Mouse (Mus musculus): ENCODE data around the gene Daam1.
A peak's percentile ranks its signal among the peaks of the same experiment; 100 is the strongest.

The Daam1 gene

DNA sequence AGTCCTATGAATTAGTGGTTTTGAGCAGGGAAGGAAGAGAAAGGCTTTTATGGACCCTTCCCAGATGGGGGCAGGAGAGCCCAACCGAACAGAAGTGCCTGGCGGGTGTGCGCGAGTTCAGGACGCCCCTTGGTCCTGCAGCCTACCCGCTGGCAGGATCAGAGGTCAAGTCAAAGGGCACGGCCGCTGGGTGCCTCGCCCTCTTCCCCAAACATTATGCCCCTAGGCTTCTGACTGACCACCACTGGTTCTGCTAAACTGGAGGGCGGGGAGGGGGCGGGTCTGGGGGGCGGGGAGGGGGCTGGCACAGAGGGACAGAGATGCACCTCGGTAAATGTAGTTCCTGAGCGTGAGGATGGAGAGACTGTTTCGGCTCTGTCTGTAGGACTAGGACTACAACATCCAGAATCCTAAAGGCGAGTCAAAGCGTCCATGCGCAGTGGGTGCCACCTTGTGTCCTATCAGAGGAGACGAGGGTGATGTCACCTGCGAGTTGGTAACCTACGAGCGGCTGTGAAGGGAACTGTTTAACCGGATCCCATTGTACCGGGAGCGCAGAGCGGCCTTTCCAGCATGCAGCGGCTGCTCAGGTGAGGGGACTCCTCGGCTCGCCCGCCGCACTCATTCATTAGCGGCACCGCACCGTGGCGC lies at the start of gene Daam1:
Gene Daam1 (plus strand): TSS at position 472 of the 651 bp plus-strand sequence.
- DNase-seq (ENCODE audit: low read depth in 1 of 2, low spot score in 2 of 2): peak; percentile 80 to 84

DNA sequence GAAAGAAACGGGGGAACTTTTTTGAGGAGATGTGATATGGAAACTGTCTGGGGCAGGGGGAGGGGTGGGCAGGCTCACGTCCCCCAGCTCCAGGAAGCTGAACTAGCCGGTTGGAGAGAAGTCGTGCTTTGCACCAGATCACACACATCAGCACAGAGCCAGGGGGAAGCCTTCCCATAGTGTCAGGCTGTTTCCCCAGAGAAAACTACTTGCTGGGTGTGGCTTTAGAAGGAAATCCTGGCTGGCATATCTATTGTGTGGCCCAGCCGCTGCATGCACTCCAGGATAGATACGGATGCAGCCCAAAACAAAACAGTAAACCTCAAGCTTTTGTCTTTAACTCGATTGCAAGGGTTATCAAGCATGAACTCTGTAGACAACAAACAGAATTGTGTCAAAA lies 49.7 kb upstream of the Daam1 start:
- DNase-seq (ENCODE audit: low read depth in 1 of 2, low spot score in 2 of 2): no peak

DNA sequence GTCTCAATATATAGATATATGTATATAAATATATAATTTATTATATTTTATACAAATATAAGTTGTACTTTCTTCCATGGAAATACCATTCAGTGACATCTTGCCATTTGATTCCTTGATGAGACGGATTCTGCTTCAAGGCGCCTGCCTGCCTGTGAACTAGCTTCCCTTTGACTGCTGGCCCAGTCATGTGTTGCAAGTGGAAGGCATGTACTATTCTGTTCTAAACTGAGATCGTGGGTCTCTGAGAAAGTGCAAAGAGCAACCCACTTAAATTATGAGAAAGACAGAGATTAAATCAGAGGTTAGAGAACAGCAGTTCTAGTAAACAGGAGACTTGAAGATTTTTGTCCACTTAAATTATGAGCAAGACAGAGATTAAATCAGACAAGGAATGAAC lies 46.9 kb upstream of the Daam1 start:
- DNase-seq (ENCODE audit: low read depth in 1 of 2, low spot score in 2 of 2): no peak

DNA sequence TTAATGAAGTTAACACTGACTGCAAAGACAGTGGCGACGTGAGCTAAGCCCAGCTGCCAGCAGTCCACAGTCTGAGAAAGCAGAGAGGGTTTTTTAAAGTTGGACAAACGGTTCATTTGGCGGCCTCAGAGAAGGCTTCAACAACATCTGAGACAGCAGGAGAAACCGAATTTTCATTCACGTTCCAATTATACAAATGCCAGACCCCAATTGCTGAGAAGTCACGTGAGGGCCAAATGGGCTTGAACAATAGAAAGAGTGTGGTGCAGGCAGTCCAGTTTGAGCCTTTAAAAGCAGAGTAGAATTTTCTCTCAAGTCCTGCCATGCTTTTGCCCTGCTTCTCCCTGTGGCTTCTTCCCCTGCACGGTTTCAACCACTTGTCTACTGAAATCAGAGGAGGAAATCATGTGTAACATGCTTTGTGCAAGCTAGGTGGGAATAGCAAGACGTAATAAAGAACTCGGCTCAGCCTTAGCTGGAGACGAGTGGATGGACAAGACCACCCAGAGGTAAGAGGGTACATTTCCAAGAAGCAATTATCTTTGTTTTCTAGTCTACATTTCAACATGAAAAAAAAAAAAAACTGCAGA lies 46.1 kb upstream of the Daam1 start:
- DNase-seq (ENCODE audit: low read depth in 1 of 2, low spot score in 2 of 2): no peak

DNA sequence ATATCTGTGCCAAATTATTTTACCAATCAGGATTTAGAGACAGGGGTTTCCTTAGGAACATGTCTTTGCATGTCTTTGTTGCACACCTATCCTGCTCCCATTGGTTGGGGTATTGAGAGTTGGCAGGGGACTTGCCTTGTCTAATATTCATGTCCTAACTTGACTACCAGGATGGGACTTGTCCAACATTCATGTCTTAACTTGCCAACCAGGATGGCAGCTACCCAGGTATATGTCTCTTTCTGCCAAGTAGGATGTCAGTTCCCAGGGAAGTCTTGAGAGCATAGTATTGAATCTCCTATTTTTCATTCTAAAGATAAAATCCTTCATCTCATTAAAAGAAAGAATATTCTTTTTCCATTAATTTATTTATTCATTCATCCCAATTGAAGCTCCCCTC lies 44.4 kb upstream of the Daam1 start:
- no peak for DNase-seq (ENCODE audit: low read depth in 1 of 2, low spot score in 2 of 2)

DNA sequence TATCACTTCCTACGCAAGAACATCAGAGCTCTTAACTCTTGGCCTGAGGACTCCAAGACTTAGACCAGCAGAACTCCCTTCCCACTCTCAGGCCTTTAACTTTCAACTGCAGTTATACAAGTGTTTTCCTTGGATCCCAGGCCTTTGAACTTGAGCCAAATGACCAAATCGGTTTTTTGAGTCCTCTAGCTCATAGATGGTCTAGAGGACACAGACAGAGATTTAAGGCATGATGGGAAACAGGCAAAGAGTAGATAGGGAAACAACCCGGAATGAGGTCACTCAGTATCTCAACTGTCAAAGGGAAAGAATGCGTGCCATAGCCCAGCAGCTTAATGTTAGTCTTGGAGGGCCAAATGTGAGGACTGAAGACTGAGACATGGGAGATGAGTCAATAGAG lies 42.1 kb upstream of the Daam1 start:
- DNase-seq (ENCODE audit: low read depth in 1 of 2, low spot score in 2 of 2): no peak

DNA sequence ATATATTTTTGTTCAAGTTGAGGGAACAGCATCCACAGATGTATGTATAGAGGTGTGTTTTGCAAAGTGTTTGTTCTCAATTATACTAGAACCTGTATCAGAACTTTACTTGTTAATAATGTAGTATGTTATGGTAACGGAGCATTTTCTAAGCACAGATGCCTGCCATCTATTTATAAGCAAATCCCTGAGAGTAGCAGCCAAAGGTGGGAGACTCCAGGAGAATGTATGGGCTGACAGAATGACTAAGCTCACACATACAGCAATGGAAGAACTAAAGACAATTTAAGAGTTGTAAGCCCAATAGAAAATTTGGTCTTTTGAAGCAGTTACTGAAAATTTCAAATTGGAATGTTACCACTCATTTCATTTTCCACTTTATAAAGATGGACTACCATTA lies 40.3 kb upstream of the Daam1 start:
- no peak for DNase-seq (ENCODE audit: low read depth in 1 of 2, low spot score in 2 of 2)

DNA sequence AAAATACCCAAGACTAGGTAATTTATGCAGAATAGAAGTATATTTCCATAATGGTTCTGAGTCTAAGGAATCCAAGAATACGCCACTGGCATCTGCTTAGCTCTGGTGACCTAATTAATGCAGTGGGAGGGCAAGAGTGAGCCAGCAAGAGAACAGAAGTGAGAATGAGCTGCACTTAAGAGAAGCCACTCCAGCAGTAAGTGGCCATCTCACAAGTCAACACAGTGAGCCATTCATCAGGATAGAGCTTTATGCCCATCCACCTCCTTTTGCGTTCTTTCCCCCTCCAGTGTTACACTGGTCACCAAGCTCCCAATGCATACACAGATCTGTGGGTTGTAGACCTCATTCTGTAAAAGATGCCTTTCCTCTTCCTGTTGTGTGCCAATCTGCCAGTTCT lies 37.8 kb upstream of the Daam1 start:
- DNase-seq (ENCODE audit: low read depth in 1 of 2, low spot score in 2 of 2): no peak

DNA sequence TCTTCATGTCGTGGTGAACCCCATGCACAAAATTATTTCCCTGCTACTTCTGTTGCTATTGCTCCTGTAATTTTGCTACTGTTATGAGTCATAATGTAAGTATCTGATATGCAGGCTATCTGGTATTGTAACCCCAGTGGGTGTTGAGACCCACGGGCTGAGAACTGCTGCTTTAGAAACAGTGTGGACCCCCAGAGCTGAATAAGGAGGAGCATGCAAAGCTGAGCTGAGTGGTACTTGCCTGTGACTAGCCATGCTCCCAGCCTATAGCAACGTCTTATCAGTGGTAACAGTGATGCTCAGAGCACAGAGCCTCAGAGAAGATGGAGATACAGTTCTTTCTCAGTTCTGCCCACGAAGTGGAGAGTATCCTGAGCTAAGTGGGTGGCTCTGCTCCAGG lies 35.3 kb upstream of the Daam1 start:
- no peak for DNase-seq (ENCODE audit: low read depth in 1 of 2, low spot score in 2 of 2)

DNA sequence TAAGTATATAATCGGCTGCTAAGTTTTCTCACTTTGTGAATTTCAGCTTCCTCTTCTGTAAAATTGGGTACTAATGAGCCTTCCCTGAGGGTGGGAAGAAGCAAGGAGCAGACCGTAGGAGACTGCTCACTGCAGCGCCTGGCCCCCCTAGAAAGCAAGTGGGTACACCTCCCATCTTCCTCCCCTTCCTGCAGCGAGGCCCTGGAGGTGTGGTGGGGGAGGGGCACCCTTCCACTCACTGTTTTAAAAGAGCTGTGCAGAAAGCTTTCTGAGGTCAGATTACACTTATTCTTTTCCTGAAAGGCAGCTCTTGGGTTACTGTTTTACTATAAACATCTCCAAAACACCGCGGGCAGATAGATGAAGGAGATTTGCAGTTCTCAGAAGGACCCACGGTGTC lies 34.4 kb upstream of the Daam1 start:
- no peak for DNase-seq (ENCODE audit: low read depth in 1 of 2, low spot score in 2 of 2)

DNA sequence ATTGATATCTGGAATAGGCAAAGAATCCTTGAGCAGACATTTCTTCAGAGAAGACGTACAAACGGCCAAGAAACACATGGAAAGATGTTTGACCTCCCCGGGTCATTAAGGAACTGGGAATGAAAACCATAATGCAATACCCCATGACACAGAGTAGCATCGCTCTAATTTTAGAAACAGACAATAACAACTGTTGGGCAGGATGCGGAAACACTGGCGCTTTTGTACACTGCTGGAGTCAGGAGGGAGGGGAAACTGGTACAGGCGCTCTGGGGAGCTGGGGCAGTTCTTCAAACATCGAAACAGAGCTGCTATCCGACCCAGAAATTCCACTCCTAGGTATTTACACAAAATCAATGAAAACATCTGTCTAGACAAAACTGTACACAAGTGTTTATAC lies 23.6 kb upstream of the Daam1 start:
- DNase-seq (ENCODE audit: low read depth in 1 of 2, low spot score in 2 of 2): no peak

DNA sequence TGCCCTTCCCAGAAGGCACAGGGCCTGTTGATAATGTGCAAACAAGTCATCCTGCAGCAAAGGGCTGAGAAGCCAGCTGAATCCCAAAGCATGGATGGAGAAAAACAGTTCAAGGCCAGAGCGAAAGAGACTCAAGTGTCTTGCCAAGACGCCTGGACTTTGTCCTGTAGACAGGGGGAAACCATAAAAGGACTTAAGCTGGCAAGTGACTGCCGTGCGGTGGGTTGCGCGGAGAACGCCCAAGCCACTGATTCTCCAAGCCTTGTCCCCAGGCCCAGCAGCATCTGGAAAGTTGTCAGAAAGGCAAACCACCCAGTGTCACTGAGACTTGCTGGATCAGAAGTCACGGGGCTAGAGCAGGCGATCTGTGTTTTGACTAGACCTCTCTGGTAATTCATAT lies 22.2 kb upstream of the Daam1 start:
- DNase-seq (ENCODE audit: low read depth in 1 of 2, low spot score in 2 of 2): no peak

DNA sequence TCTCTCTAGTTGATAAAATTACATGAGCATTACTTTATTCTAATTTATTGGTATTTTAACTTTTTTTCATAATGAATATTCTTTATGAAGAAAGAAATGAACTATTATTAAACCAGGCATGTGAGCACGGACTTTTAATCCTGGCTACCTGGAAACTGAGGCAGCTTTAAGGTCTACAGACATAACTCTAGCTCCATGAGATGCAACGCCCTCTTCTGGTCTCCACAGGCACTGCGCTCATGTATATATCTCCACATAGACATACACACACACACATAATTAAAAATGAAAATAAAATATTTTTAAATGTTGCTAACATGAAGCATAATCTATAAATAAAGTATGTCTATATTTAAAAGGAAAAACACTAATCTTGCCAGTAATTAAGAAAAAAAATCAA lies 21.3 kb upstream of the Daam1 start:
- no peak for DNase-seq (ENCODE audit: low read depth in 1 of 2, low spot score in 2 of 2)

DNA sequence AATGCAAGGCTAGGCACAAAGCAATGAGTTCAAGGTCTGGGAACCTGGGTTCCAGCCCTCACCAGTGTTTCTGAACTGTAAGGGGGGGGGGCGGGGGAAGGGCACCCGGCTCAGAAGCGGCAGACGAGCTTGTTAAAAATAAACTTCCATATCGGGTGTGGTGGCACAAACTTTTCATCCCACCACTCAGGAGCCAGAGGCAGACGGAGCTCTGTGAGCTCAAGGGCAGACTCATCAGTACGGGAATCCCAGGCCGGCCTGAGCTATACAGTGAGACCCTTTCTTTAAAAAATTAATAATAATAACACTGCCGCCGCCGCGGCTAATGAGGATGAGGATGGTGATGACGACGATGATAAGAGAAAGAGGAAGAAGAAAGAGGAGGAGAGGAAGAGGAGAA lies 18.3 kb upstream of the Daam1 start:
- DNase-seq (ENCODE audit: low read depth in 1 of 2, low spot score in 2 of 2): no peak

DNA sequence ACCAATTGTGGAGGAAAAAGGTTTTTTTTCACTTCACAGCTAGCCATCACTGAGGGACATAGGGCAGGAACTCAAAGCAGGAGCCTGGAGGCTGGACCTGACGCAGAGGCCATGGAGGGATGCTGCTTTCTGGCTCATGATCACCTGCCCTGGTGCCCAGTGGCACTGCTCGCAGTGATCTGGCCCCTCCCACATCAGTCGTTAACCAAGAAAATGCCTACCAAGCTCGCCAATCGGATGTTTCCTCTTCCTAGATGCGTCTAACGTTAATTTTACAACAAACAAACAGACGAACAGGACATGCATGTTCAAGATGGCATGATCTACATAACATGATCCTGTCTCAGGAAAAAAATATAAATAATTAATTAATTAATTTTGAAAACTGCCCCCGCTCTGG lies 17.6 kb upstream of the Daam1 start:
- no peak for DNase-seq (ENCODE audit: low read depth in 1 of 2, low spot score in 2 of 2)

DNA sequence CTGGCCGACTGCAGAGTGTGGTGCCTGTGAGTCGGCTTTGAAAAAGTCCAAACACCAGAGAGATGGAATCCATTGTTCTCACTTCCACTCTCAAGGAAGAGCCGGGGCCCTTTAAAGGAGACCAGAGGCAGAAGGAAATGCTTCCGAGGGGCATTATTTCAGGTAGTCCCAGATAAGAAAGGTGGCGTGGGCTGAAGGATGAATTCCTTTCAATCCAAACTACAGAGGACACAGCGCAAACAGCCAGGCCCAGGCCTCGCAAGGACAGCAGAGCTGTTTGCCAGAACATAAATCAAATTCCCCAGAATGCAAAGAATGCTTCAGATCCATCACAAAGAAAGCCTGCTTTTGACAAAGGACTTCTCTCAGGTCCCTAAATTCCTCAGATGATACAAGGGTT lies 17.1 kb upstream of the Daam1 start:
- DNase-seq (ENCODE audit: low read depth in 1 of 2, low spot score in 2 of 2): no peak

DNA sequence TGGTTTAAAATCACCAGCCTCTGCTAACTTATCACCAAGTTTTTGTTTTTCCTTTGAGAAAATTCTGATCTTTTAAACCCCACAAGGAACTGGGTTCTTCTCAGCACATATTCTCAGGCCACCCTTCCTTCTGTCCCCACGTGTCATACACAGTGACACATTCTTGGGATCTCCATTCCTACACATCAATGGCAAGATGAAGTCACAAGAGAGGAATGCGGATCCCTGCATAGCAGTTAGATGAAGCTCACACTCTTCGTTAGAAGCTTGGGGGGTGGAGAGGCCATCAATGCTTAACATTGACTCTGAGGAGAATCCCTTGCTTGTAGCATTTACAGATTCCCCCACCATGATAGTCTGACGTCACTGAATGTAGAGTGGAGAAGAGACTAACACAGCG lies 10.8 kb upstream of the Daam1 start:
- no peak for DNase-seq (ENCODE audit: low read depth in 1 of 2, low spot score in 2 of 2)

DNA sequence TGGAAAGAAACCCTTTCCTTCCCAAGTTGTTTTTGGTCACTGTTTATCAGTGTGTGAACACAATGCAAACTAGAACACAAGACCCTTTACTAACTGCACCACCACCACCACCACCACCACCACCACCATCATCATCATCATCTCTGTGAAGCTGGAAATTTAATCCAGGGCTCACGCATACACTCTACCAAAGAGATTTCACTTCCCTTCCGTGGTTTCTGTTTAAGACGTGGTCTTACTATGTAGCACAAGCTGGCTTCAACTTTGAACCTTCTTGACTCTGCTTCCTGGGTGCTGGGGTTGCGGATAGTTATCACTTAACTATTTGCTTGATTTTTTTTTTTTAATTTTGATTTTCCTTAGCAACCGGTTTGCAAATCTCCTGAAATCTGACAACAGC lies 9.6 kb upstream of the Daam1 start:
- DNase-seq (ENCODE audit: low read depth in 1 of 2, low spot score in 2 of 2): no peak

DNA sequence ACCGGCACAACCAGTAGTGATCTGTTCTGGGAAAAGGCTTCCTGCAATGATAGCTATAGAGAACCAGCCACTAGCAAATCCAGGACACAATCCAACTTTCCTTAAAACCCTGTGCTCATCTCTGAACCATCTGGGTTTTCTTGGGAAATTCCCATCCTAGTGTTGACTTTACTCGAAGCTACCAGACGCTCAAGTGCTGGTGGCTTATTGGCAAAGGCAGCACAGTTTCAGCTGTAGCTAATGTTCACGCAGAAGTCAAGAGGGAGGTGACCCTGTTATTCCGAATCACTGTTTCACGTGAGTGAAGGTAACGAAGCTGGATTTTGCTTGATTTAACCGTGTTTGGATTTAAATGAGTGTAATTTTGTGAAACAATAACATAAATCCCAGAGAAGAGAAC lies 9.1 kb upstream of the Daam1 start:
- DNase-seq (ENCODE audit: low read depth in 1 of 2, low spot score in 2 of 2): no peak

DNA sequence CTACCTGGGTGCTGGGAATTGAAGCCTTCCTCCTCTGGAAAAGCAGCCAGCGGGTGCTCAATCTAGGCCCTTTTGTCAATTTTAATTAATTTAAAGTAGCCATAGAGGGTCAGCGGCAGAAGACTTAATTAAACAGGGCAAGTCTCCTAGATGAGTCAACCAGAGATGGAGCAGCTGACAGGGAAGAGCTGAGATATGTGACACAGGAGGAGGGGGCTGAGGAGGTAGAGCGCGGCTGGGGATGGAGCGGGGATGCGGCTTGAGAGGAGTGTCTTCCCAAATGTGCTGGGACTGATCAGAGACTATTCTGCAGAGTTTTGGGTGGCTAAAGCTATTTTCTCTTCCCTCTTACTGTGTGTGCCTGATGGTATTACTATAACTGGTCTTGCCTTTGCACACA lies 6.0 kb upstream of the Daam1 start:
- DNase-seq (ENCODE audit: low read depth in 1 of 2, low spot score in 2 of 2): no peak

DNA sequence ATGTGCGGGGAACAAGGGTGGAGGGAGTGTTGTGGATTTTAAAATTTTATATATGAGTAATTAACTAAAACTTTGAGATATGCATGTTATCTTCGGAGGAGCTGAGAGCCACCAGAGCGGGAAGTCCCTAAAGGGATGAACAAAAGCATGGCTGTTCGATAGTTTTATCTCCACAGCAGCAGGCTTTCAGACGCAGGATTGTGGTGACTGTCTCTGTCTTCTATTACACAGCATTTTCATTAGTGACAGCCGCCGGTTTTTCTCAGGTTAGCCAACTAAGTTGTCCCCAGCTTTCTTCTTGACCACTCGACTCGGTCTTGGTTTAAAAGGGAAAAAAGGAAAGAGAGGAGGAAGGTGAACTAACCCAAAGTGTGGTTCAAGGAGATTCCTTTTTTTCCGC lies 739 bp upstream of the Daam1 start:
- no peak for DNase-seq (ENCODE audit: low read depth in 1 of 2, low spot score in 2 of 2)

DNA sequence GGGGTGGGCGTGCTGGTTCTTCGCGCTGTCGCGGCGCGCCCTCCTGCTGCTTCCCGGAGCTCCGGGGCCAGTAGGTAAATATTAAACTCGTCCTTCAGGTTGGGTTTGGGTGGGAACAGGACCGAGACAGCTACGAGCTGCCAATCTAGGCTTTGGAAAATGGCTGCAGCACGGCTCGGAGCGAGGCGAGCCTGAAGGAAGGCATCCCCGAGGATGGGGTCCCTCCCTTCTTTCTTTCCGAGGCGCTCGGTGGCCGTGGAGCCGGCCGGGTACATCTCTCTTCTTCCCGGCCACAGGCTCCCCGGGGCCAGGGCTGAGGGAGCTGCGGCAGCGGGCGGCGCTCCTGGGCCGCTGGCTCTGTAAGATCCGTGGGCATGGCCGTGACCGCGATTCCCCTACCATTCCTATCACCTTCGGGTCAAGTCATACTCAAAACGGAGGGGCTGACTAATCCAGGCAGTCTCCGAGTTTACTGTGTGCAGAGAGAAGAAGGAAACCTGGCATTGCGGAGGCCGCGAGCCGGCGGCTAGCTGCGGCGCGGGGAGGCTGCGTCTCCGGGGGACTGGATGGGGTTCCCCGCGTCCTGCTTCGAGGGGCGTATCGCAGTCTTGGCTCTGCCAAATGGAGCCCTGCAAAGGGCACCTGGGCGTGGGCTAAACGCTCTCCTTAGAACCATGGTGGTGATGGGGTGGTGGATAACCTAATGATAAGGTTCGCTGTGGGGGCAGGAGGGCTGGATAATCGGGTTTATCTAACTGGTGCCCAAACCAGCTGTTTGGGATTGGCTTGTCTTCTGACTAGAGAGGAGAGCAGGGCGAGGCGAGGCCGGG lies 595 bp downstream of the Daam1 start:
- DNase-seq (ENCODE audit: low read depth in 1 of 2, low spot score in 2 of 2): no peak

DNA sequence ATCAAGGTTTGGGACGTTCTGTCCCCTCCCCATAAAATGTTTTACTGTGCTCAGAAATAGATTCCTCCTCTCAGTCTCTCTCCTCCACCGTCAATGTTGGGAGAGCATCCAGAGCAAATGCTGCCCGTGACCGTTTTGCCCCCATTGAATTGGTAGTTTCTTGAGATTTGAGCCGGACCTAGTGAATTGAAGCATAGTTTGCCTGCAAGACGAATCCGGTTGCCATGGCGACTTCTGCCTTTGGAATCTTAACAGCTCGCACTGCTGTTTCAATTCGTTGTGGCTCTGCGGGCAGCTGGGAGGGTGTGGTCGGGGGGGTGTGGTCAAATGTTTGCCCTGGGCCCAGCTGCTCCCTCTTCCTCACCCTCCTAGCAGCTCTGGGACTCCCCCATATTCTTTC lies 1.3 kb downstream of the Daam1 start:
- peak in 1 of 2 experiments; percentile 17 for DNase-seq (ENCODE audit: low read depth in 1 of 2, low spot score in 2 of 2)

All from monocyte, adult 2 months (primary cell).